9 mouse cellular contexts compared by ENCODE assay signal in the genomic region with DNA sequence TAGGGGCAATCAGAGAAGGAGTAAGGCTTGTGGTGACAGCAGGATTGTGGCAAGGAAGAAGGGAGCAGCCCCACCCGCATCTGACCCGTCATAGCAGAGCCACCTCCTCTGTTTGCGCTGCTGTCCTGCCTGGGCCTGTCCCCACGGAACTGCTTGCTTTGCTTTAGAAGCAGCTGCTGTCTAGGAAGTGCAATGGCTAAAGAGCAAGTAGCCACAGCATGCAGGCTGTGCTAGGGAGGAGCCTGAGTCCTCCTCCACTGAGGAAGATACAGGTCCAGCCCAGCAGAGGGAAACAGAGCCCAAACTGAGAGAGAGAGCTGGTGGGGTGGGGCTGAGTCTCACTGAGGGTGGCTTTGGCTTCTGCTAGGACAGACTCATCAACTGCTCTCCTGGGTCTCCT. TPM values are rescaled to one million over a fixed set of nuclear protein-coding genes. Genes with fewer than 3 reads are reported as not detected.
DNase-seq lines count a peak whose midpoint lies in the region; ATAC-seq and TF ChIP-seq lines count a peak whose summit lies in the region.
"Had no signal": no experiment of that assay in that cellular context is flagged by ENCODE, and none has a peak within 500 bp of the region (broad histone marks: within the 10 kb centered on the region; RNA-seq: fewer than 3 reads in every experiment).

No protein-coding gene starts in this region.

- 0 out of 2 replicates have a peak, but pooled peaks have one; percentile 12 for TF ChIP-seq CTCF in liver, adult 2 months (IDR thresholded peaks at IDR 0.05; ENCODE audit: low read depth, low read length)

- WGBS in liver, adult 2 months = 80% methylated on average over 4 of the region's 4 CpGs
- 41% methylated on average over 4 of the region's 4 CpGs for WGBS in embryonic facial prominence, embryonic 13.5 days
- WGBS in forebrain, embryonic 14.5 days = 33% methylated on average over 4 of the region's 4 CpGs

- no peak overlapping the region for H3K4me2 ChIP-seq in embryonic facial prominence, embryonic 13.5 days
- H3K4me2 ChIP-seq in forebrain, embryonic 14.5 days (ENCODE audit: low read length) = no peak overlapping the region
- H3K4me2 ChIP-seq: neural tube, embryonic 13.5 days had no signal

- no peaks in the 10 kb centered on the region for H3K9me3 ChIP-seq in embryonic facial prominence, embryonic 13.5 days
- no peaks in the 10 kb centered on the region for H3K9me3 ChIP-seq in forebrain, embryonic 14.5 days (replicated peaks; ENCODE audit: control insufficient read depth, low read length)
- H3K9me3 ChIP-seq: neural tube, embryonic 13.5 days had no signal

- peak; percentile 26; the same call in 1 of the 2 replicates for ATAC-seq in embryonic facial prominence, embryonic 13.5 days (ENCODE audit: insufficient number of reproducible peaks, insufficient read depth, low FRiP score, low TSS enrichment, low read depth)
- ATAC-seq in megakaryocyte-erythroid progenitor cell, adult 5-6 weeks (replicated peaks; ENCODE audit: low FRiP score, low TSS enrichment, poor library complexity, severe bottlenecking) = peak; percentile 73
- no peak for ATAC-seq in forebrain, embryonic 14.5 days

- no peak overlapping the region for H3K9ac ChIP-seq in liver, adult 2 months (ENCODE audit: low read depth, low read length)
- H3K9ac ChIP-seq in embryonic facial prominence, embryonic 13.5 days = no peak overlapping the region
- H3K9ac ChIP-seq in forebrain, embryonic 14.5 days (ENCODE audit: low read length) = no peak overlapping the region
- H3K9ac ChIP-seq: neural tube, embryonic 13.5 days had no signal

- peak; percentile 32 to 56 for DNase-seq in cerebellum, postnatal 10 days
- DNase-seq in cerebellum, postnatal 36 days = no peak
- DNase-seq in liver, adult 2 months (ENCODE audit: extremely low read depth, low read depth, low spot score) = no peak
- DNase-seq in liver = no peak
- no peak for DNase-seq in natural killer cell, adult 2 months (ENCODE audit: low spot score in 2 of 2)
- DNase-seq in forebrain, embryonic 14.5 days (ENCODE audit: low spot score) = no peak

- no peaks in the 10 kb centered on the region for H3K27me3 ChIP-seq in liver, adult 2 months (ENCODE audit: control insufficient read depth, insufficient read depth, low read length)
- no peaks in the 10 kb centered on the region for H3K27me3 ChIP-seq in embryonic facial prominence, embryonic 13.5 days
- H3K27me3 ChIP-seq in forebrain, embryonic 14.5 days (replicated peaks; ENCODE audit: control insufficient read depth, insufficient read depth, low read length) = no peaks in the 10 kb centered on the region
- H3K27me3 ChIP-seq: neural tube, embryonic 13.5 days had no signal

- no peak for TF ChIP-seq POLR2A in liver, adult 2 months (IDR thresholded peaks at IDR 0.05; ENCODE audit: extremely low read depth, insufficient read depth, low read length)

- H3K4me1 ChIP-seq in liver, adult 2 months (ENCODE audit: control insufficient read depth, insufficient read depth, low read length) = no peaks in the 10 kb centered on the region
- H3K4me1 ChIP-seq in embryonic facial prominence, embryonic 13.5 days = no peaks in the 10 kb centered on the region
- H3K4me1 ChIP-seq in forebrain, embryonic 14.5 days (ENCODE audit: control insufficient read depth, insufficient read depth, low read length) = 0 out of 2 replicates have a peak, but pooled peaks cover under 1% of the 10 kb centered on the region

- H3K79me2 ChIP-seq in liver, adult 2 months (ENCODE audit: control insufficient read depth, insufficient read depth, low read length) = no peaks in the 10 kb centered on the region

- H3K27ac ChIP-seq in liver, adult 2 months (replicated peaks; ENCODE audit: insufficient read depth, low read depth, low read length) = no peak overlapping the region
- H3K27ac ChIP-seq in embryonic facial prominence, embryonic 13.5 days = no peak overlapping the region
- no peak overlapping the region for H3K27ac ChIP-seq in forebrain, embryonic 14.5 days (ENCODE audit: low read depth, low read length)
- H3K27ac ChIP-seq: neural tube, embryonic 13.5 days had no signal

- peaks cover 11% of the 10 kb centered on the region for H3K36me3 ChIP-seq in liver, adult 2 months (ENCODE audit: control insufficient read depth, insufficient read depth, low read length)
- H3K36me3 ChIP-seq in embryonic facial prominence, embryonic 13.5 days = peaks cover 21% of the 10 kb centered on the region
- H3K36me3 ChIP-seq in forebrain, embryonic 14.5 days (ENCODE audit: control insufficient read depth, insufficient read depth, low read length) = peaks cover 24% of the 10 kb centered on the region

- no peak overlapping the region for H3K4me3 ChIP-seq in liver, adult 2 months (ENCODE audit: insufficient read depth, low read depth, low read length)
- no peak overlapping the region for H3K4me3 ChIP-seq in embryonic facial prominence, embryonic 13.5 days
- H3K4me3 ChIP-seq in forebrain, embryonic 14.5 days (ENCODE audit: low read depth, low read length) = no peak overlapping the region
- H3K4me3 ChIP-seq: neural tube, embryonic 13.5 days had no signal

RNA-seq across cellular contexts. Expression of a gene that starts 4.0 kb away (rescaled TPM):
- total RNA-seq in liver, adult 2 months (2014; rRNA removed) = 27.9 and 35.1 TPM in 2 replicates
- 62.4 and 89.2 TPM in 2 replicates for polyA plus RNA-seq in liver, adult 2 months (2012; rRNA removed)
- polyA plus RNA-seq in embryonic facial prominence, embryonic 13.5 days (2015; fragmentation: Nextera tagmentation; extraction: Ambion mirVana) = 71.1 and 82.2 TPM in 2 replicates
- total RNA-seq in megakaryocyte-erythroid progenitor cell, adult 5-6 weeks (2014; fragmentation: Nextera tagmentation) = 24.2 and 42.1 TPM in 2 replicates
- total RNA-seq in megakaryocyte-erythroid progenitor cell, adult 5-6 weeks (2017) = 14.1 and 18.1 TPM in 2 replicates
- 30.6 and 37.5 TPM in 2 replicates for polyA plus RNA-seq in forebrain, embryonic 14.5 days (2014; fragmentation: Nextera tagmentation; extraction: Ambion mirVana)

RNA-seq across cellular contexts. Expression of a gene that starts 24.6 kb away (rescaled TPM):
- total RNA-seq in liver, adult 2 months (2014; rRNA removed) = 2.7 and 4.6 TPM in 2 replicates
- polyA plus RNA-seq in liver, adult 2 months (2012; rRNA removed) = 4.3 and 7.5 TPM in 2 replicates
- polyA plus RNA-seq in embryonic facial prominence, embryonic 13.5 days (2015; fragmentation: Nextera tagmentation; extraction: Ambion mirVana) = 28.6 and 32.8 TPM in 2 replicates
- total RNA-seq in megakaryocyte-erythroid progenitor cell, adult 5-6 weeks (2014; fragmentation: Nextera tagmentation) = 13.6 and 29.9 TPM in 2 replicates
- 12.1 and 23.3 TPM in 2 replicates for total RNA-seq in megakaryocyte-erythroid progenitor cell, adult 5-6 weeks (2017)
- polyA plus RNA-seq in forebrain, embryonic 14.5 days (2014; fragmentation: Nextera tagmentation; extraction: Ambion mirVana) = 18.9 and 22.1 TPM in 2 replicates

RNA-seq across cellular contexts. Expression of a gene that starts 43.7 kb away (rescaled TPM):
- total RNA-seq in liver, adult 2 months (2014; rRNA removed) = 76.2 and 88.6 TPM in 2 replicates
- polyA plus RNA-seq in liver, adult 2 months (2012; rRNA removed) = 167 and 196 TPM in 2 replicates
- 415 and 422 TPM in 2 replicates for polyA plus RNA-seq in embryonic facial prominence, embryonic 13.5 days (2015; fragmentation: Nextera tagmentation; extraction: Ambion mirVana)
- total RNA-seq in megakaryocyte-erythroid progenitor cell, adult 5-6 weeks (2014; fragmentation: Nextera tagmentation) = 270 and 300 TPM in 2 replicates
- total RNA-seq in megakaryocyte-erythroid progenitor cell, adult 5-6 weeks (2017) = 278 and 305 TPM in 2 replicates
- polyA plus RNA-seq in forebrain, embryonic 14.5 days (2014; fragmentation: Nextera tagmentation; extraction: Ambion mirVana) = 265 and 340 TPM in 2 replicates

RNA-seq across cellular contexts. Expression of a gene that starts 49.4 kb away (rescaled TPM):
- 17.6 and 17.8 TPM in 2 replicates for total RNA-seq in liver, adult 2 months (2014; rRNA removed)
- polyA plus RNA-seq in liver, adult 2 months (2012; rRNA removed) = 27.8 and 31.5 TPM in 2 replicates
- 199 and 251 TPM in 2 replicates for polyA plus RNA-seq in embryonic facial prominence, embryonic 13.5 days (2015; fragmentation: Nextera tagmentation; extraction: Ambion mirVana)
- 13.5 and 18.9 TPM in 2 replicates for total RNA-seq in megakaryocyte-erythroid progenitor cell, adult 5-6 weeks (2014; fragmentation: Nextera tagmentation)
- total RNA-seq in megakaryocyte-erythroid progenitor cell, adult 5-6 weeks (2017) = 5.7 and 10.3 TPM in 2 replicates
- 8.6 and 11.6 TPM in 2 replicates for polyA plus RNA-seq in forebrain, embryonic 14.5 days (2014; fragmentation: Nextera tagmentation; extraction: Ambion mirVana)

RNA-seq across cellular contexts. Expression of a gene that starts 49.4 kb away (rescaled TPM):
- total RNA-seq in liver, adult 2 months (2014; rRNA removed) = 5.7 and 9.1 TPM in 2 replicates
- 33.1 and 48.5 TPM in 2 replicates for polyA plus RNA-seq in liver, adult 2 months (2012; rRNA removed)
- 23.9 and 25.8 TPM in 2 replicates for polyA plus RNA-seq in embryonic facial prominence, embryonic 13.5 days (2015; fragmentation: Nextera tagmentation; extraction: Ambion mirVana)
- 0.25 TPM in 1 of 2 replicates, not detected in the other for total RNA-seq in megakaryocyte-erythroid progenitor cell, adult 5-6 weeks (2014; fragmentation: Nextera tagmentation)
- not detected in 2 replicates for total RNA-seq in megakaryocyte-erythroid progenitor cell, adult 5-6 weeks (2017)
- 66.1 and 93.3 TPM in 2 replicates for polyA plus RNA-seq in forebrain, embryonic 14.5 days (2014; fragmentation: Nextera tagmentation; extraction: Ambion mirVana)

Comparison
In these comparisons a context has a peak if more than half of its experiments do, and no peak if none do; other contexts are left out.
1. DNase-seq: peak in cerebellum, postnatal 10 days (2 of 2); none in cerebellum, postnatal 36 days (0 of 2), liver, adult 2 months (single experiment), liver (single experiment), natural killer cell, adult 2 months (0 of 2) and forebrain, embryonic 14.5 days (single experiment).